Mouse (Mus musculus) MEL (cell line): ENCODE data around the gene Bag6. TPM values are rescaled to one million over a fixed set of nuclear protein-coding genes. Genes with fewer than 3 reads are reported as not detected.

Experiments used
- DNase-seq: peaks from one replicate; pipeline ENCODE4 v3.0.0; 2011; ENCODE audit warnings: low read depth, low spot score
- H3K27ac ChIP-seq: 2 replicates; pipeline ENCODE4 v1.5.1; 2012; ENCODE audit warnings: low read depth, mild to moderate bottlenecking, control low read depth, low read length, moderate library complexity; ENCODE audit not compliant: control insufficient read depth
- H3K27me3 ChIP-seq, 2 experiments: fragments of 150-350 bp in 1 of 2; sonication (generic) in 1 of 2; 2 replicates each; pipeline ENCODE4 v1.6.1; 2012; ENCODE audit warnings: low read length in 2 of 2, mild to moderate bottlenecking in 2 of 2, improper control_type of control experiment in 1 of 2, moderate library complexity in 1 of 2; ENCODE audit not compliant: insufficient read depth in 2 of 2, control insufficient read depth in 1 of 2
- H3K36me3 ChIP-seq, 2 experiments: 2 replicates each; pipeline ENCODE4 v1.6.1; 2012 to 2014; ENCODE audit warnings: low read length in 2 of 2, improper control_type of control experiment in 1 of 2, inconsistent platforms in 1 of 2, mild to moderate bottlenecking in 1 of 2; ENCODE audit not compliant: insufficient read depth in 2 of 2, control insufficient read depth in 1 of 2
- H3K4me1 ChIP-seq, 2 experiments: fragments of 150-350 bp in 1 of 2; sonication (generic) in 1 of 2; 2 replicates each; pipeline ENCODE4 v1.6.1; 2012; ENCODE audit warnings: low read length in 2 of 2, improper control_type of control experiment in 1 of 2, mild to moderate bottlenecking in 1 of 2; ENCODE audit not compliant: insufficient read depth in 2 of 2, control insufficient read depth in 1 of 2
- H3K4me3 ChIP-seq, 2 experiments: fragments of 150-350 bp in 1 of 2; sonication (generic) in 1 of 2; 2 replicates each; pipeline ENCODE4 v1.5.1; 2012; ENCODE audit warnings: low read depth in 2 of 2, low read length in 2 of 2, mild to moderate bottlenecking in 2 of 2, moderate library complexity in 2 of 2, control low read depth in 1 of 2, improper control_type of control experiment in 1 of 2; ENCODE audit not compliant: control insufficient read depth in 1 of 2, insufficient read depth in 1 of 2
- H3K79me2 ChIP-seq: 2 replicates; pipeline ENCODE4 v1.6.1; 2012; ENCODE audit warnings: mild to moderate bottlenecking, low read length, moderate library complexity; ENCODE audit not compliant: control insufficient read depth, poor library complexity, insufficient read depth
- H3K9ac ChIP-seq: 2 replicates; pipeline ENCODE4 v1.6.1; 2012; ENCODE audit warnings: low read depth, mild to moderate bottlenecking, control low read depth, low read length, moderate library complexity; ENCODE audit not compliant: control insufficient read depth, poor library complexity, severe bottlenecking
- H3K9me3 ChIP-seq: fragments of 150-350 bp; sonication (generic); replicated peaks from 2 replicates; pipeline ENCODE4 v1.6.1; 2012; ENCODE audit warnings: mild to moderate bottlenecking, low read length, improper control_type of control experiment, moderate library complexity; ENCODE audit not compliant: insufficient read depth
- CHD1 ChIP-seq: IDR thresholded peaks from 2 replicates; pipeline ENCODE4 v1.6.1; 2012; ENCODE audit warnings: low read depth, mild to moderate bottlenecking, inconsistent platforms, low read length, improper control_type of control experiment
- CHD2 ChIP-seq: IDR thresholded peaks from 2 replicates; pipeline ENCODE4 v1.6.1; 2011; ENCODE audit warnings: low read length, improper control_type of control experiment
- CTCF ChIP-seq, 3 experiments: IDR thresholded peaks in 2 of 3; conservative IDR thresholded peaks in 1 of 3; 2 replicates each; pipeline ENCODE4 v1.5.1; 2011 to 2012; ENCODE audit warnings: low read length in 3 of 3, low read depth in 2 of 3, mild to moderate bottlenecking in 2 of 3, improper control_type of control experiment in 1 of 3, inconsistent platforms in 1 of 3, mixed read lengths in 1 of 3, moderate library complexity in 1 of 3; ENCODE audit not compliant: control insufficient read depth in 1 of 3, insufficient read depth in 1 of 3, poor library complexity in 1 of 3, severe bottlenecking in 1 of 3
- ELF1 ChIP-seq: IDR thresholded peaks from 2 replicates; pipeline ENCODE4 v1.6.1; 2014; ENCODE audit warnings: low read depth, mild to moderate bottlenecking, inconsistent platforms, low read length, improper control_type of control experiment, moderate library complexity
- GATA1 ChIP-seq: IDR thresholded peaks from 2 replicates; pipeline ENCODE4 v1.6.1; 2011; ENCODE audit warnings: low read depth, low read length, improper control_type of control experiment
- KAT2A ChIP-seq: conservative IDR thresholded peaks from 2 replicates; pipeline ENCODE4 v1.6.1; 2012; ENCODE audit warnings: low read depth, low read length, improper control_type of control experiment, inconsistent platforms
- MAX ChIP-seq: IDR thresholded peaks from 2 replicates; pipeline ENCODE4 v1.6.1; 2011; ENCODE audit warnings: low read length, improper control_type of control experiment
- MXI1 ChIP-seq: IDR thresholded peaks from 2 replicates; pipeline ENCODE4 v1.6.1; 2011; ENCODE audit warnings: mild to moderate bottlenecking, low read depth, low read length, improper control_type of control experiment
- NELFE ChIP-seq: IDR thresholded peaks from 2 replicates; pipeline ENCODE4 v1.6.1; 2011; ENCODE audit warnings: low read depth, low read length, improper control_type of control experiment
- POLR2A ChIP-seq, 2 experiments: IDR thresholded peaks; 2 replicates each; pipeline ENCODE4 v1.6.1; 2011 to 2012; ENCODE audit warnings: low read length in 2 of 2, mild to moderate bottlenecking in 2 of 2, control low read depth in 1 of 2, improper control_type of control experiment in 1 of 2, low read depth in 1 of 2, moderate library complexity in 1 of 2; ENCODE audit not compliant: control insufficient read depth in 1 of 2, insufficient read depth in 1 of 2, poor library complexity in 1 of 2
- POLR2AphosphoS2 ChIP-seq: IDR thresholded peaks from 2 replicates; pipeline ENCODE4 v1.6.1; 2011; ENCODE audit warnings: low read length, improper control_type of control experiment
- POLR2AphosphoS5 ChIP-seq: IDR thresholded peaks from 2 replicates; pipeline ENCODE4 v1.6.1; 2012; ENCODE audit warnings: low read depth, borderline replicate concordance, mild to moderate bottlenecking, inconsistent platforms, low read length, moderate library complexity, mixed read lengths
- RAD21 ChIP-seq: IDR thresholded peaks from 2 replicates; pipeline ENCODE4 v1.6.1; 2011; ENCODE audit warnings: mild to moderate bottlenecking, low read depth, low read length, improper control_type of control experiment
- RCOR1 ChIP-seq: IDR thresholded peaks from 2 replicates; pipeline ENCODE4 v1.6.1; 2012; ENCODE audit warnings: low read depth, mild to moderate bottlenecking, inconsistent platforms, low read length, improper control_type of control experiment
- TAL1 ChIP-seq: IDR thresholded peaks from 2 replicates; pipeline ENCODE4 v1.6.1; 2012; ENCODE audit warnings: mild to moderate bottlenecking, inconsistent platforms, low read length, moderate library complexity, mixed read lengths
- TBP ChIP-seq: IDR thresholded peaks from 2 replicates; pipeline ENCODE4 v1.8.0; 2011; ENCODE audit warnings: low read depth, low read length, improper control_type of control experiment
- UBTF ChIP-seq: IDR thresholded peaks from 2 replicates; pipeline ENCODE4 v1.6.1; 2012; ENCODE audit warnings: low read depth, mild to moderate bottlenecking, inconsistent platforms, low read length, improper control_type of control experiment, moderate library complexity, borderline replicate concordance; ENCODE audit not compliant: insufficient read depth
- USF1 ChIP-seq: IDR thresholded peaks from 2 replicates; pipeline ENCODE4 v1.6.1; 2014; ENCODE audit warnings: low read depth, mild to moderate bottlenecking, inconsistent platforms, low read length, improper control_type of control experiment, moderate library complexity
- ZKSCAN1 ChIP-seq: IDR thresholded peaks from 2 replicates; pipeline ENCODE4 v1.6.1; 2012; ENCODE audit warnings: low read depth, mild to moderate bottlenecking, inconsistent platforms, low read length, improper control_type of control experiment, moderate library complexity
- ZMIZ1 ChIP-seq: IDR thresholded peaks from 2 replicates; pipeline ENCODE4 v1.6.1; 2012; ENCODE audit warnings: low read depth, mild to moderate bottlenecking, inconsistent platforms, low read length, improper control_type of control experiment, moderate library complexity
- polyA plus RNA-seq, 2 experiments: library from polyadenylated mRNA; stranded (reverse) in 1 of 2; unstranded in 1 of 2; fragments of >175 nt in 1 of 2; fragments of >200 nt in 1 of 2; gene quantifications; 2 replicates each; pipeline versions ENCODE4 v1.2.1 to v1.2.4; 2012; ENCODE audit warnings: low replicate concordance in 2 of 2, low read depth in 1 of 2; ENCODE audit not compliant: insufficient read length in 2 of 2, insufficient read depth in 1 of 2, missing spikeins in 1 of 2
- total RNA-seq: library from RNA; depleted of rRNA; stranded (reverse); fragments of 300-350 nt; gene quantifications from 2 replicates; pipeline ENCODE4 v1.2.3, GENCODE M21; 2012

Gene Bag6
- total and polyA plus RNA-seq, 3 experiments: 102 to 283 TPM; not detected in 1

- TF ChIP-seq ZMIZ1: no peak
- no peak for TF ChIP-seq MAX
- no peak for TF ChIP-seq USF1
- no peak for TF ChIP-seq RCOR1
- TF ChIP-seq UBTF: no peak
- TF ChIP-seq CHD2: no peak
- no peak for TF ChIP-seq POLR2AphosphoS5
- no peak for TF ChIP-seq POLR2A (IDR thresholded peaks at IDR 0.05; ENCODE audit: control insufficient read depth in 1 of 2, insufficient read depth in 1 of 2, low read depth in 1 of 2, low read length in 2 of 2, poor library complexity in 1 of 2)
- TF ChIP-seq TAL1: no peak
- no peak for TF ChIP-seq CTCF (IDR thresholded peaks at IDR 0.05 in 2 of 3, conservative IDR thresholded peaks at IDR 0.05 in 1 of 3; ENCODE audit: control insufficient read depth in 1 of 3, insufficient read depth in 1 of 3, low read depth in 2 of 3, low read length in 3 of 3, poor library complexity in 1 of 3, severe bottlenecking in 1 of 3)
- TF ChIP-seq POLR2AphosphoS2: no peak
- TF ChIP-seq MXI1: no peak
- TF ChIP-seq TBP: no peak
- no peak for TF ChIP-seq KAT2A
- no peak for TF ChIP-seq NELFE
- Histone ChIP-seq H3K36me3 (peaks cover 0 to 2% of the 10 kb centered on the region in 2 experiments; a peak in 3 of 4 replicates), H3K4me3 (no peak overlapping the region)
Measured at GRCm38 (mm10) chr17:35094475-35095365, 40.3 kb upstream of the Bag6 start.

DNA sequence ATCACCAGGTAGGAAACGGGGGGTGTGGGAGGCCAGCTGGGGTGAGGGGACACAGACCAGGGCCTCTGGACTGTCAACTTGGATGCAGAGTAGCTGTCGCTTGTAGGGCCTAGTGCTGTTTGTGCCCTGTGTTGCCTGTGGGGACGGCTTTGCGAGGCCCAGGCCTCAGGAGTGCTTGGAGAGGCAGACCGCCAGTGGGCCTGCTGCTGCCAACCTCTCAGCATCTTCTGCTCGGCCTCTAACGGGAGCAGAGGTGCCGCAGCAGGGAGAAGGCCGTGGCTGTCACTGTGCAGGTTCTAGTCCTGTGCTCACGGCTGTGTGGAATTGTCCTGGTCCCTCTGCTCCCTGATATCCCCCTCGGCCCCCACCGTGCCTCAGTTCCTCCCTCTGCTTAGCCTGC, 38.4 kb upstream of the Bag6 start:
- H3K27ac ChIP-seq: no peak overlapping the region
- no peak overlapping the region for H3K4me3 ChIP-seq
- H3K9me3 ChIP-seq: no peaks in the 10 kb centered on the region
- H3K9ac ChIP-seq: no peak overlapping the region
- TF ChIP-seq RAD21 (no peak), GATA1 (no peak), CHD2 (no peak), ELF1 (no peak), NELFE (no peak), ZKSCAN1 (no peak), CHD1 (no peak)
- no peaks in the 10 kb centered on the region; a peak in 2 of 4 replicates for H3K36me3 ChIP-seq
- no peaks in the 10 kb centered on the region for H3K27me3 ChIP-seq
- H3K79me2 ChIP-seq: peaks cover 2% of the 10 kb centered on the region; the same call in 1 of the 2 replicates
- no peaks in the 10 kb centered on the region for H3K4me1 ChIP-seq
- no peak for DNase-seq

More at GRCm38 (mm10) chr17:35094475-35095365, 40.3 kb upstream of the Bag6 start:
- Histone ChIP-seq H3K27ac (no peak overlapping the region), H3K4me1 (peaks cover 2 to 10% of the 10 kb centered on the region in 2 experiments; a peak in 3 of 4 replicates), H3K79me2 (peaks cover 14% of the 10 kb centered on the region), H3K9me3 (no peaks in the 10 kb centered on the region), H3K27me3 (no peaks in the 10 kb centered on the region), H3K9ac (no peak overlapping the region)
- DNase-seq: no peak
